Mouse (Mus musculus) erythroblast, embryonic 14.5 days (primary cell): ENCODE measurements around the gene Zfp296. TPM values are rescaled to one million over a fixed set of nuclear protein-coding genes. Genes with fewer than 3 reads are reported as not detected.

Source experiments
- H3K27me3 ChIP-seq: 2 replicates; pipeline ENCODE4 v1.6.1; 2012; ENCODE audit warnings: inconsistent platforms; ENCODE audit not compliant: control insufficient read depth
- H3K36me3 ChIP-seq: 2 replicates; pipeline ENCODE4 v1.6.1; 2012; ENCODE audit warnings: mild to moderate bottlenecking, inconsistent platforms; ENCODE audit not compliant: control insufficient read depth
- H3K4me1 ChIP-seq: 2 replicates; pipeline ENCODE4 v1.6.1; 2012; ENCODE audit warnings: inconsistent platforms; ENCODE audit not compliant: control insufficient read depth
- H3K4me3 ChIP-seq: replicated peaks from 2 replicates; pipeline ENCODE3; 2012; ENCODE audit warnings: moderate library complexity, mild to moderate bottlenecking, inconsistent platforms
- H3K9me3 ChIP-seq: 2 replicates; pipeline ENCODE4 v1.6.1; 2012; ENCODE audit warnings: low read length, inconsistent platforms, mixed read lengths; ENCODE audit not compliant: control insufficient read depth
- GATA1 ChIP-seq: IDR thresholded peaks from 2 replicates; pipeline ENCODE4 v1.6.1; 2012; ENCODE audit warnings: low read length, inconsistent platforms, mixed read lengths
- TAL1 ChIP-seq: IDR thresholded peaks from 3 replicates; pipeline ENCODE4 v1.6.1; 2012; ENCODE audit warnings: low read length, inconsistent platforms, mixed read lengths
- polyA plus RNA-seq: library from polyadenylated mRNA; stranded (reverse); fragments of >175 nt; gene quantifications from 2 replicates; pipeline ENCODE4 v1.2.3, GENCODE M21; 2012

Gene Zfp296
- polyA plus RNA-seq, 1 experiment: 0.14 TPM

GRCm38 (mm10) chr7:19615036-19615577, 38.0 kb downstream of the Zfp296 start:
- peaks cover 8% of the 10 kb centered on the region for H3K27me3 ChIP-seq
- H3K4me3 ChIP-seq: no peak overlapping the region
- TF ChIP-seq TAL1 (no peak), GATA1 (no peak)
- H3K9me3 ChIP-seq: peaks cover 5% of the 10 kb centered on the region
- H3K4me1 ChIP-seq: peaks cover 9% of the 10 kb centered on the region
- H3K36me3 ChIP-seq: no peaks in the 10 kb centered on the region; the same call in 1 of the 2 replicates

- no peak for TF ChIP-seq GATA1
- no peak for TF ChIP-seq TAL1
- Histone ChIP-seq H3K4me3 (peak overlapping the region; percentile 45), H3K36me3 (no peaks in the 10 kb centered on the region)
Measured at GRCm38 (mm10) chr7:19619004-19619801, 42.1 kb downstream of the Zfp296 start.

DNA sequence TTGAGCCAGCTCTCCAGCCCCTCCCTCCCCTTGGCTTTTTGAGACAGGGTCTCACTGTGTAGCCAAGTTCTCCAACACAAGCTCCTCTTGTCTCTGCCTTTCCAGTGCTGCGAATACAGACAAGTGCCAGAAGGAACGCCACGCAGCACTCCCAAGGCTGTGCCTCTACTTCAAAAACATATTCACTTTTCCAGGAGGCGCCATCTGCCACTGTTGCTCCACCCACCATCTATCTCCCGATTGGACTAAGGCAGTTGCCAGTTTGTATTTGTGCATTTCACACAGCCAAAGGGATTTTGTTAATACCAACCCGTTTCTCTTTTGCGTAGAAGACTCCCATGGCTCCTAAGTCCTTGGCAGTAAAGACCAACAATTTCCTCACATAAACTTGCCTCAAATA, 43.7 kb downstream of the Zfp296 start:
- Histone ChIP-seq H3K36me3 (no peaks in the 10 kb centered on the region), H3K4me3 (no peak overlapping the region), H3K4me1 (peaks cover 9% of the 10 kb centered on the region), H3K27me3 (peaks cover 14% of the 10 kb centered on the region), H3K9me3 (no peaks in the 10 kb centered on the region; the same call in 1 of the 2 replicates)
- no peak for TF ChIP-seq TAL1

More at GRCm38 (mm10) chr7:19619004-19619801, 42.1 kb downstream of the Zfp296 start:
- H3K27me3 ChIP-seq: peaks cover 14% of the 10 kb centered on the region
- H3K4me1 ChIP-seq: peaks cover 9% of the 10 kb centered on the region
- H3K9me3 ChIP-seq: no peaks in the 10 kb centered on the region; the same call in 1 of the 2 replicates

GRCm38 (mm10) chr7:19622241-19622640, 45.2 kb downstream of the Zfp296 start:
- no peak for TF ChIP-seq GATA1
- H3K27me3 ChIP-seq: peaks cover 14% of the 10 kb centered on the region

DNA sequence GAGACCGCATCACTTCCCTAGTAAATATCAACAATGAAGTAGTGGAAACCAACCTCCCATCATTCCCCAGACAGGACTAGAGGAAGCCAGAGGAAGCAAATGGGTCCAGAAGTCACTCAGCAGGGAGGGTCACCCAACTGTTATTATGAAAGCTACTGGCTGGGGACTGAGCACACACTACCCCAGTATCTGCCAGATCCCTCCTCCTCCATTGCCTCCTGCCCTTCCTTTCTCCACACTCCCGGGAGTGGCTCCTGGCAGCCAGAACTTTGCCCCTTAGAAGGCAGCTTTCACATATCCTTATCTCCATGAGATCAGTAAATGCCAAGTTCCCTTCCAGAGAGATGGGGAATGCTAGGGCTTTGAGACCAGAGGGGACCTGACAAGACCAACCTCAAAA, 46.3 kb downstream of the Zfp296 start:
- peaks cover 14% of the 10 kb centered on the region for H3K27me3 ChIP-seq
- no peak overlapping the region for H3K4me3 ChIP-seq
- H3K36me3 ChIP-seq: no peaks in the 10 kb centered on the region
- no peak for TF ChIP-seq TAL1
- no peak for TF ChIP-seq GATA1
- H3K9me3 ChIP-seq: no peaks in the 10 kb centered on the region; the same call in 1 of the 2 replicates
- peaks cover 18% of the 10 kb centered on the region for H3K4me1 ChIP-seq

More at GRCm38 (mm10) chr7:19622241-19622640, 45.2 kb downstream of the Zfp296 start:
- Histone ChIP-seq H3K4me1 (peaks cover 9% of the 10 kb centered on the region), H3K4me3 (no peak overlapping the region), H3K36me3 (no peaks in the 10 kb centered on the region), H3K9me3 (no peaks in the 10 kb centered on the region; the same call in 1 of the 2 replicates)

DNA sequence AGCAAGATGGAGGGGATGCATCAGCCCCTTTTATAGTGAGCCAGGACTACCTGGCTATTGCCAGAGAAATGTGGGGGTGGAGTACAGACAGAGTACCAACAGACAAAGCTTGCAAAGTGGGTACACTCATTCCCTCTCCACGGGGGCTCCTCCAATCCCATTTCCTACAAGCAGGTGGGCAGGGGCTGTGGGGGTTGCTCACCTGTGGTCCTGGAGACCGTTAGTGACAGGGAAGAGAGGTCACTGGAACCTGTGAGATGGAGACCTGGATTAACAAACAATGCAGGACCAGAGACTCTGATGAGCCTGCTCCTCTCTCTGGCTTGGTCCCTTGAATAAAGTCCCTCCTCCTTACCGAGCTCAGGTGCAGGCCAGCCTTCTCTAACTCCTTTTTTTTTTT, 50.6 kb downstream of the Zfp296 start:
- TF ChIP-seq GATA1 (no peak), TAL1 (no peak)
- Histone ChIP-seq H3K4me1 (peaks cover 43% of the 10 kb centered on the region), H3K4me3 (peak overlapping the region; percentile 72), H3K36me3 (peaks cover 14% of the 10 kb centered on the region), H3K27me3 (peaks cover 3% of the 10 kb centered on the region), H3K9me3 (no peaks in the 10 kb centered on the region)

- H3K36me3 ChIP-seq: peaks cover 19% of the 10 kb centered on the region
- H3K4me1 ChIP-seq: peaks cover 48% of the 10 kb centered on the region
- no peaks in the 10 kb centered on the region for H3K9me3 ChIP-seq
- TF ChIP-seq TAL1 (no peak), GATA1 (no peak)
- peak overlapping the region; percentile 72 for H3K4me3 ChIP-seq
- H3K27me3 ChIP-seq: peaks cover 3% of the 10 kb centered on the region
Measured at GRCm38 (mm10) chr7:19628192-19628535, 51.1 kb downstream of the Zfp296 start.

- peaks cover 54% of the 10 kb centered on the region for H3K4me1 ChIP-seq
- TF ChIP-seq GATA1 (no peak), TAL1 (no peak)
- H3K27me3 ChIP-seq: no peaks in the 10 kb centered on the region; the same call in 1 of the 2 replicates
- H3K4me3 ChIP-seq: peak overlapping the region; percentile 72
- no peaks in the 10 kb centered on the region for H3K9me3 ChIP-seq
- H3K36me3 ChIP-seq: peaks cover 24% of the 10 kb centered on the region
Measured at GRCm38 (mm10) chr7:19628536-19629360, 51.7 kb downstream of the Zfp296 start.

- TF ChIP-seq GATA1 (no peak), TAL1 (no peak)
- no peaks in the 10 kb centered on the region for H3K9me3 ChIP-seq
- H3K27me3 ChIP-seq: no peaks in the 10 kb centered on the region
- peak within 1 kb of the TSS; percentile 72 for H3K4me3 ChIP-seq
- peaks cover 30% of the 10 kb centered on the region for H3K36me3 ChIP-seq
- peaks cover 60% of the 10 kb centered on the region for H3K4me1 ChIP-seq
Measured at GRCm38 (mm10) chr7:19629361-19629734, 52.3 kb downstream of the Zfp296 start, which contains the start of gene Relb. Gene Relb, minus strand, starts transcription at chr7:19629438.

Other genes with a start within 250 kb of the Zfp296 start
- 3.4 and 3.6 TPM in 2 replicates for gene Ercc1, start 232.5 kb upstream of the Zfp296 start, polyA plus RNA-seq
- 0.70 and 0.83 TPM in 2 replicates for gene Cd3eap, start 217.8 kb upstream of the Zfp296 start, polyA plus RNA-seq
- 0.96 and 1.0 TPM in 2 replicates for gene Ppp1r13l, start 217.5 kb upstream of the Zfp296 start, polyA plus RNA-seq
- gene Ercc2, start 195.3 kb upstream of the Zfp296 start, polyA plus RNA-seq: 1.4 and 1.6 TPM in 2 replicates
- not detected in 2 replicates for gene Klc3, start 173.2 kb upstream of the Zfp296 start, polyA plus RNA-seq
- gene Ckm, start 172.5 kb upstream of the Zfp296 start, polyA plus RNA-seq: not detected in 2 replicates
- 0.45 and 0.52 TPM in 2 replicates for gene Mark4, start 118.5 kb upstream of the Zfp296 start, polyA plus RNA-seq
- gene Exoc3l2, start 114.0 kb upstream of the Zfp296 start, polyA plus RNA-seq: 0.01 and 0.04 TPM in 2 replicates
- 0.46 and 0.49 TPM in 2 replicates for gene Bloc1s3, start 68.9 kb upstream of the Zfp296 start, polyA plus RNA-seq
- gene Trappc6a, start 68.9 kb upstream of the Zfp296 start, polyA plus RNA-seq: 10.9 and 13.1 TPM in 2 replicates
- 0.02 TPM in 1 of 2 replicates, not detected in the other for gene Nkpd1, start 59.4 kb upstream of the Zfp296 start, polyA plus RNA-seq
- 26.4 and 32.4 TPM in 2 replicates for gene Ppp1r37, start 14.2 kb upstream of the Zfp296 start, polyA plus RNA-seq
- gene Gemin7, start 308 bp downstream of the Zfp296 start, polyA plus RNA-seq: 12.9 and 13.5 TPM in 2 replicates
- 10.2 and 11.9 TPM in 2 replicates for gene Clasrp, start 27.2 kb downstream of the Zfp296 start, polyA plus RNA-seq
- gene Relb, start 52.2 kb downstream of the Zfp296 start, polyA plus RNA-seq: 0.32 and 0.48 TPM in 2 replicates
- gene Clptm1, start 87.7 kb downstream of the Zfp296 start, polyA plus RNA-seq: 15.2 and 16.7 TPM in 2 replicates
- 0.32 and 0.99 TPM in 2 replicates for gene Apoc2, start 100.7 kb downstream of the Zfp296 start, polyA plus RNA-seq
- gene Gm44805, start 104.1 kb downstream of the Zfp296 start, polyA plus RNA-seq: not detected in 2 replicates
- 0.10 and 0.20 TPM in 2 replicates for gene Apoc4, start 104.2 kb downstream of the Zfp296 start, polyA plus RNA-seq
- 0.94 and 1.3 TPM in 2 replicates for gene Apoc1, start 115.4 kb downstream of the Zfp296 start, polyA plus RNA-seq
- 12.1 and 14.3 TPM in 2 replicates for gene Apoe, start 121.9 kb downstream of the Zfp296 start, polyA plus RNA-seq
- gene Tomm40, start 138.2 kb downstream of the Zfp296 start, polyA plus RNA-seq: 12.7 and 13.1 TPM in 2 replicates
- gene Nectin2, start 173.2 kb downstream of the Zfp296 start, polyA plus RNA-seq: 0.13 and 0.15 TPM in 2 replicates
- 0.02 TPM in 1 of 2 replicates, not detected in the other for gene Bcam, start 193.7 kb downstream of the Zfp296 start, polyA plus RNA-seq
- gene Cblc, start 219.5 kb downstream of the Zfp296 start, polyA plus RNA-seq: not detected in 2 replicates
- gene Bcl3, start 245.5 kb downstream of the Zfp296 start, polyA plus RNA-seq: 0.15 and 0.18 TPM in 2 replicates